Mouse (Mus musculus): ENCODE data around the gene Acvr1. TPM values are rescaled to one million over a fixed set of nuclear protein-coding genes. Genes with fewer than 3 reads are reported as not detected.

The Acvr1 gene
- polyA plus RNA-seq, 1 experiment from 2014 or later: 10.5 TPM

GRCm38 (mm10) chr2:58505306-58506090 lies 61.5 kb downstream of the Acvr1 start:
- no peak overlapping the region for H3K4me3 ChIP-seq (ENCODE audit: low read depth, low read length)
- no peak for ATAC-seq (ENCODE audit: insufficient number of reproducible peaks, insufficient read depth, low FRiP score, low read depth)
- no peak overlapping the region for H3K27ac ChIP-seq (ENCODE audit: low read length)
- H3K36me3 ChIP-seq (ENCODE audit: control insufficient read depth, insufficient read depth, low read length): no peaks in the 10 kb centered on the region
- H3K9ac ChIP-seq (replicated peaks; ENCODE audit: low read depth, low read length): no peak overlapping the region
- H3K27me3 ChIP-seq (ENCODE audit: control insufficient read depth, insufficient read depth, low read length): no peaks in the 10 kb centered on the region
- H3K4me2 ChIP-seq (replicated peaks; ENCODE audit: low read depth, low read length): no peak overlapping the region
- WGBS: 85% methylated on average over 9 of the region's 9 CpGs
- no peaks in the 10 kb centered on the region for H3K4me1 ChIP-seq (ENCODE audit: control insufficient read depth, insufficient read depth, low read length)
- no peaks in the 10 kb centered on the region for H3K9me3 ChIP-seq (ENCODE audit: control insufficient read depth, low read depth, low read length)

DNA sequence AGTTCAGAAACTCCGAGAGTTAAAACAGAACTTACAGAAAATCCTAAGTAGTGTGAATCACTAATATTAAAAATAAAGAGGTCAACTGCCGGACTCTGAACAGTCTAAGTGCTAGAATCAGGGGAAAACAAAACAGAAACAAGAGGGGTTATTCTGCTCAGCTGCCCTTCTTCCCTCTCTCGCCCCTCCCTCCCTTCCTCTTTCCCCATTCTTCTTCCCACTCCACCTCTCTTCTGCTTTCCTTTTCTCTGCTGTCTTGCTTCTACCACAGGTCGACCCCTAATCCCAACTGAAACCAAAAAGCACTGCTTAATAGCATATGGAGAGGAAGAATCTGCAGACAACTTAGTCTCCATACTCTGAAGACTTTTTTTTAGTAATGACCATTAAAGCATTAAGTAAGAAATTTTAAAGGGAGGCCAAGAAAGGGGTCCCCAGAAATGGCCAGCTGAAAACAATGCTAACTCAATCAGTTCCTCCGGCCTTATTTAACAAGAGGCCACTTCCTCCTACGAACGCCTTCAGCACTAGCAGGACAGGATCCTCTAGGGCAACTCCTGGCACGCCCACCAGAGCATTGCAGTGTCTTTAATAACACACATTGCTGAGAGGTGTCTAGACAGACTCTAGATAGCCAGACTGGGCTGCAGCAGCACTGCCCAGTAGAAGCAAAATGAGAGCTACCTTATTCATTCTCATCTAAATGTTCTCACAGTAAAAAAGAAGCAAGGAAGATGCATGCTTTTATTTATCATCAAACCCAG lies 70.1 kb downstream of the Acvr1 start:
- no peaks in the 10 kb centered on the region for H3K9me3 ChIP-seq (ENCODE audit: control insufficient read depth, low read depth, low read length)
- no peak overlapping the region for H3K4me3 ChIP-seq (ENCODE audit: low read depth, low read length)
- WGBS: 60% methylated on average over 8 of the region's 8 CpGs
- H3K27ac ChIP-seq (ENCODE audit: low read length): no peak overlapping the region
- no peaks in the 10 kb centered on the region for H3K36me3 ChIP-seq (ENCODE audit: control insufficient read depth, insufficient read depth, low read length)
- no peaks in the 10 kb centered on the region for H3K27me3 ChIP-seq (ENCODE audit: control insufficient read depth, insufficient read depth, low read length)
- ATAC-seq (ENCODE audit: insufficient number of reproducible peaks, insufficient read depth, low FRiP score, low read depth): no peak
- no peak overlapping the region for H3K9ac ChIP-seq (replicated peaks; ENCODE audit: low read depth, low read length)
- no peak overlapping the region for H3K4me2 ChIP-seq (replicated peaks; ENCODE audit: low read depth, low read length)
- 0 out of 2 replicates have a peak, but pooled peaks cover 5% of the 10 kb centered on the region for H3K4me1 ChIP-seq (ENCODE audit: control insufficient read depth, insufficient read depth, low read length)

DNA sequence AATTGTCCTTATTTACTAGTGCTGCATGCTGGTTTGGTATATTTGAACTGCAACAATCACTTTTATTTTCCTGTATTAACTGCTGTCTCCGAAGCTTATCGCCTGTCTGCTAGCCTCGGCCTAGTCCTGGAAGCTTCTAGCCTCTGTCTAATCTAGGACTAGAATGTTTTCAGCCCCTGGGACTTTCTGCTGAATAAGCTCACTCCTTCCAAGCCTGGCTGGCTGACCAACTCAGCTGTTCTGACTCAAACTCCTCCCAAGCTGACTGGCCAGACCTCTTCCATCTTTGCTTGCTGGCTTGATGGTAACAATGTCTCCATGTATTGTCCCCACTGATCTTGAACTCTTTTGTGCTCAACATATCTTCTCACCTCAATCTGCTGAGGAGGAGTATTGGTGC lies 71.7 kb downstream of the Acvr1 start:
- no peak overlapping the region for H3K9ac ChIP-seq (replicated peaks; ENCODE audit: low read depth, low read length)
- 0 out of 2 replicates have a peak, but pooled peaks cover 5% of the 10 kb centered on the region for H3K4me1 ChIP-seq (ENCODE audit: control insufficient read depth, insufficient read depth, low read length)
- H3K9me3 ChIP-seq (ENCODE audit: control insufficient read depth, low read depth, low read length): no peaks in the 10 kb centered on the region
- H3K27ac ChIP-seq (ENCODE audit: low read length): no peak overlapping the region
- ATAC-seq (ENCODE audit: insufficient number of reproducible peaks, insufficient read depth, low FRiP score, low read depth): no peak
- H3K4me3 ChIP-seq (ENCODE audit: low read depth, low read length): no peak overlapping the region
- no peaks in the 10 kb centered on the region for H3K27me3 ChIP-seq (ENCODE audit: control insufficient read depth, insufficient read depth, low read length)
- no peaks in the 10 kb centered on the region for H3K36me3 ChIP-seq (ENCODE audit: control insufficient read depth, insufficient read depth, low read length)
- no peak overlapping the region for H3K4me2 ChIP-seq (replicated peaks; ENCODE audit: low read depth, low read length)
- WGBS: 87% methylated on average over 3 of the region's 3 CpGs

DNA sequence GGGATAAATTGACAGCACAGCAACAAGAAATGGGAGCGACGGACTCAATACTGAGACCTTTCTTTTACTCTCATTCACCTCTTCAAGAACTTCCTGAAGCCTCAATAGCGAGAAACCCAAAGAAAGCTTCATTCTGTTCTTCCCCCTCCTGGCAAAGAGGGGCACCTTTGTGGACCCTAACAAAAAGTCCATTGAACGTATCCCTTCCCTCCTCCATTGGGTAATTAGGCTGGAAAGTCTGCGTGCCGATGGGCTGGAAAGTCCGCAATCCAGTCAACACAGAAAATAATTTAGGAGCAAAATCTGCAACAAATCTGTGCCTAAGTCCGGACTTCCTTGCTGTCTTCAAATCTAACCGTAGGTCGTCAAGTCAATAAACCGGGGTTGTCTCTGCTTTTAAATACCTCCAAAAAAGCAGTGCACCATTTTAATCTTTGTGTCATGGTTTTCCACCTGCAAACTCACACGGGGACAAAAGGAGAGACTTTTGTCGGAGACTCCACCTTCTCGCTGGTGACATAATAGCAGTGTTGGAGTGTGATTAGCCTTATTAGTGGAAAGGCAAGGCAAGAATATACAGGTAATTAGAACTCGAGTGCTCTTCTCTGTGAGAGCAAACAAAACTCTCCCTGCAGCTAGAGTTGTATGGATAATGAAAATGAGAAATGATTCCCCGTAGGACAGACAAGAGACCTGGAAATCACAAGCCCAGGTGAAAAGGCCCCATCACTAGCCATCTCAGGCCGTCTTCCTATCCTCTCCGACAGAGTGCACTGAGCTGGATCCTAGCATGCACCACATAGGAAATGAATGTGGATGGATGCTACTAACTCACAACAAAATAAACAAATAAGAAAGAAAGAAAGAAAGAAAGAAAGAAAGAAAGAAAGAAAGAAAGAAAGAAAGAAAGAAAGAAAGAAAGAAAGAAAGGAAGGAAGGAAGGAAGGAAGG lies 73.0 kb downstream of the Acvr1 start:
- Histone ChIP-seq H3K27me3 (ENCODE audit: control insufficient read depth, insufficient read depth, low read length) (no peaks in the 10 kb centered on the region), H3K4me1 (ENCODE audit: control insufficient read depth, insufficient read depth, low read length) (0 out of 2 replicates have a peak, but pooled peaks cover 5% of the 10 kb centered on the region), H3K9me3 (ENCODE audit: control insufficient read depth, low read depth, low read length) (no peaks in the 10 kb centered on the region), H3K27ac (ENCODE audit: low read length) (no peak overlapping the region), H3K4me2 (replicated peaks; ENCODE audit: low read depth, low read length) (no peak overlapping the region), H3K4me3 (ENCODE audit: low read depth, low read length) (no peak overlapping the region), H3K9ac (replicated peaks; ENCODE audit: low read depth, low read length) (no peak overlapping the region), H3K36me3 (ENCODE audit: control insufficient read depth, insufficient read depth, low read length) (no peaks in the 10 kb centered on the region)
- WGBS: 83% methylated on average over 18 of the region's 18 CpGs
- no peak for ATAC-seq (ENCODE audit: insufficient number of reproducible peaks, insufficient read depth, low FRiP score, low read depth)

DNA sequence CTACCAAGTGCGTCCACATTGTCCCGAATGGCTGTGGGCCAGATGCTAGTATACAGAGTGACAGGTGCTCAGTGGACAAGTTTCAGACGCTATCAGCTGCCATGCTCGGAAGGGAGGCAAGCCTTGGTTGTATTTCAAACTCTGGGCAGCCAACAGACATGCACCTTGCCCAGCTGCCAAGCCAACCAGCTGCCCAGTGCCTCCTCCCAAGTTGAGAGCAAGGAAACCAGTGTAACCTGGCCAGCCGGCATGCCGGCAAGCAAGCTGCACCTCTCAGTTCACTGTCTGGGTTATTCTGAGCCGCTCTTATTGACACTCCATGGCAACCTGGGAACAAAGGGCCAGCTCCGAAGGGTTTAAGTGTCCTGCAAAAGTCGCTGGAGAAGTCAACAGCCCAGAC lies 77.7 kb downstream of the Acvr1 start:
- no peak for ATAC-seq (ENCODE audit: insufficient number of reproducible peaks, insufficient read depth, low FRiP score, low read depth)
- Histone ChIP-seq H3K27me3 (ENCODE audit: control insufficient read depth, insufficient read depth, low read length) (no peaks in the 10 kb centered on the region), H3K27ac (ENCODE audit: low read length) (no peak overlapping the region), H3K4me2 (replicated peaks; ENCODE audit: low read depth, low read length) (no peak overlapping the region), H3K4me1 (ENCODE audit: control insufficient read depth, insufficient read depth, low read length) (peaks cover 32% of the 10 kb centered on the region), H3K9me3 (ENCODE audit: control insufficient read depth, low read depth, low read length) (no peaks in the 10 kb centered on the region), H3K36me3 (ENCODE audit: control insufficient read depth, insufficient read depth, low read length) (no peaks in the 10 kb centered on the region), H3K4me3 (ENCODE audit: low read depth, low read length) (no peak overlapping the region), H3K9ac (replicated peaks; ENCODE audit: low read depth, low read length) (no peak overlapping the region)
- 81% methylated on average over 9 of the region's 9 CpGs for WGBS

- no peak for ATAC-seq (ENCODE audit: insufficient number of reproducible peaks, insufficient read depth, low FRiP score, low read depth)
- no peaks in the 10 kb centered on the region for H3K27me3 ChIP-seq (ENCODE audit: control insufficient read depth, insufficient read depth, low read length)
- no peaks in the 10 kb centered on the region for H3K36me3 ChIP-seq (ENCODE audit: control insufficient read depth, insufficient read depth, low read length)
- no peak overlapping the region for H3K4me3 ChIP-seq (ENCODE audit: low read depth, low read length)
- 85% methylated on average over 8 of the region's 8 CpGs for WGBS
- H3K9ac ChIP-seq (replicated peaks; ENCODE audit: low read depth, low read length): no peak overlapping the region
- H3K4me1 ChIP-seq (ENCODE audit: control insufficient read depth, insufficient read depth, low read length): peaks cover 33% of the 10 kb centered on the region
- no peak overlapping the region for H3K27ac ChIP-seq (ENCODE audit: low read length)
- no peak overlapping the region for H3K4me2 ChIP-seq (replicated peaks; ENCODE audit: low read depth, low read length)
- H3K9me3 ChIP-seq (ENCODE audit: control insufficient read depth, low read depth, low read length): no peaks in the 10 kb centered on the region
Measured at GRCm38 (mm10) chr2:58488404-58488803, 78.6 kb downstream of the Acvr1 start.

DNA sequence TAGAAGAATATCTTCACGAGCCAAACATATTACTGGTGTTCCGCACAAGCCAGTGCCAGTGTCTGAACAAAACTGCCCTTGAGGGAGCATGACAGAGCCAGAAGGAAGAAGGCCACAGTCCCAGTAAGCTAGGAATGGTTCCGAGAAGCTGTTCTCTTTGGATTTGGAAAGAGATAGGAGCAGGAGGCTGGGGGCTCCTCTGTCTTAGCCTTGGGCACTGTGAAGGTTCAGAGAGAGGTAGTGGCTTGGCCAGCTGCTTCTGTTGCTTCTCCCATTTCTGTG lies 79.7 kb downstream of the Acvr1 start:
- no peak overlapping the region for H3K4me2 ChIP-seq (replicated peaks; ENCODE audit: low read depth, low read length)
- H3K27ac ChIP-seq (ENCODE audit: low read length): peak overlapping the region; percentile 48; the same call in 1 of the 2 replicates
- H3K9ac ChIP-seq (replicated peaks; ENCODE audit: low read depth, low read length): no peak overlapping the region
- H3K27me3 ChIP-seq (ENCODE audit: control insufficient read depth, insufficient read depth, low read length): no peaks in the 10 kb centered on the region
- peaks cover 33% of the 10 kb centered on the region for H3K4me1 ChIP-seq (ENCODE audit: control insufficient read depth, insufficient read depth, low read length)
- ATAC-seq (ENCODE audit: insufficient number of reproducible peaks, insufficient read depth, low FRiP score, low read depth): no peak
- 58% methylated on average over 3 of the region's 3 CpGs for WGBS
- H3K4me3 ChIP-seq (ENCODE audit: low read depth, low read length): no peak overlapping the region
- H3K36me3 ChIP-seq (ENCODE audit: control insufficient read depth, insufficient read depth, low read length): no peaks in the 10 kb centered on the region
- H3K9me3 ChIP-seq (ENCODE audit: control insufficient read depth, low read depth, low read length): no peaks in the 10 kb centered on the region
